Mouse (Mus musculus): ENCODE measurements around the gene Gm11634. TPM values are rescaled to one million over a fixed set of nuclear protein-coding genes. Genes with fewer than 3 reads are reported as not detected.
"Not testable (repeated sequence)": the region's sequence is repeated elsewhere in the genome, so short reads cannot be mapped to it uniquely, and the experiment has no call there.

Gene Gm11634
- polyA plus RNA-seq, 1 experiment = not detected

DNA sequence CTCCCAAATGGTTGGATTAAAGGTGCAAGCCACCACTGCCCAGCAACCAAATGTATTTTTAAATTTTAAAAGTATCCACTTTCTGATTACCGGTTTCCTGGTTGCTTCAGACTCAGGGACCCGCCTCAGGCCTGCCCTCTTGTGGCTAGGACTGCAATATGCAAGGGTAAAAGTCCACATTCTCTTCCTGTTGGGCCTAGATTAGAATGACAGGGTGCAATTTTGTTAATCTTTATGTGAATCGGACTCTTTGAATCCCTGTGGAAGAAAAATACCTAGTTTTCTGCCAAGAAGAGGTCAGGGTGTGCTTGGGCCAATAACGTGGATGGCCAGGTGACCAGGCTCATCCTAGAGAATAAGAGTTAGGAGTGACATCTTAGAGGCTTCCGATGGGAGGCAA is 9.6 kb downstream of the Gm11634 start:
- TF ChIP-seq CTCF (IDR thresholded peaks at IDR 0.05; ENCODE audit: low read depth, low read length) (peak; percentile 84), POLR2A (IDR thresholded peaks at IDR 0.05; ENCODE audit: borderline replicate concordance, low read depth, low read length) (no peak)
- Histone ChIP-seq H3K4me3 (ENCODE audit: insufficient read depth, low read length) (no peak overlapping the region), H3K27ac (ENCODE audit: insufficient read depth, low read depth, low read length) (peak overlapping the region; percentile 64), H3K4me1 (ENCODE audit: control insufficient read depth, insufficient read depth, low read length) (peaks cover 36% of the 10 kb centered on the region)

DNA sequence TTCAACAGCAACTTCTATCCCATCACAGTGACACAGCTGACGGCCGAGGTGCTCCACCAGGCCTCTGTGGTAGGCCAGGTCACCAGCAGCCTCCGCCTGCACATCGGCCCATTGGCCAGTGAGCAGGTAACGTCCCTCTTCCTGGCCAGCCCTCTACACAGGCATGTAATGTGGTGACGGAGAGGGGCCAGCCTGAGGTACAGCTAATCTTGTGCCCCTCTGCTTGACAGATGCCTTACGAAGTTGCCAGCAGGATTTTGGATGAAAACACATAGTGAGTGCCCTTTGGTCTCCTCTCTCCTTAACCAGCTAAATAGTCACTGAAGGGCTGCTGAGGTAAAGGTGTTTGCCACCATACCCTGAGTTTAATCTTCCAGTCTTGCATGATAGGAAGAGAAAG is 10.2 kb downstream of the Gm11634 start:
- no peak overlapping the region for H3K4me3 ChIP-seq (ENCODE audit: insufficient read depth, low read length)
- H3K27ac ChIP-seq (ENCODE audit: insufficient read depth, low read depth, low read length) = peak overlapping the region; percentile 64
- TF ChIP-seq POLR2A (IDR thresholded peaks at IDR 0.05; ENCODE audit: borderline replicate concordance, low read depth, low read length) (no peak), CTCF (IDR thresholded peaks at IDR 0.05; ENCODE audit: low read depth, low read length) (no peak)
- peaks cover 40% of the 10 kb centered on the region for H3K4me1 ChIP-seq (ENCODE audit: control insufficient read depth, insufficient read depth, low read length)

DNA sequence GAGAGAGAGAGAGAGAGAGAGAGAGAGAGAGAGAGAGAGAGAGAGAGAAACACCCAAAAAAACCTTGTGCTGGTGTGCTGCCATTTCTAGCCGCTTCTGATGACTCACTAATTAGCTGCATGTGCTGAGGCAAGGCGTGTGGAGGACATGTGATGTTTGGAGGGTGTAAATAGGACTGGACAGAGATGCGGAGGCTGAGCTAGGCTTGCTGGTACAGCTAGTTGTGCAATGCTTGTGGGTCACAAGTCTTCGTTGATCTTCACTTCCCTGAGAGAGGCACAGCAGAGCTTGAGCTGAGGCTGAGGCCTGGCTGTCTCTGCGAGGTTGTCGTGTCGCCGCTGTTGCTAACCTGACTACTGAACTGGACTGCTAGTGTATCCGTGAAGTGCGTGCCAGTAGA is 11.4 kb downstream of the Gm11634 start:
- TF ChIP-seq POLR2A (IDR thresholded peaks at IDR 0.05; ENCODE audit: borderline replicate concordance, low read depth, low read length) (no peak), CTCF (IDR thresholded peaks at IDR 0.05; ENCODE audit: low read depth, low read length) (no peak)
- Histone ChIP-seq H3K4me1 (ENCODE audit: control insufficient read depth, insufficient read depth, low read length) (peaks cover 46% of the 10 kb centered on the region), H3K27ac (ENCODE audit: insufficient read depth, low read depth, low read length) (peak overlapping the region; percentile 99), H3K4me3 (ENCODE audit: insufficient read depth, low read length) (peak overlapping the region; percentile 40)

DNA sequence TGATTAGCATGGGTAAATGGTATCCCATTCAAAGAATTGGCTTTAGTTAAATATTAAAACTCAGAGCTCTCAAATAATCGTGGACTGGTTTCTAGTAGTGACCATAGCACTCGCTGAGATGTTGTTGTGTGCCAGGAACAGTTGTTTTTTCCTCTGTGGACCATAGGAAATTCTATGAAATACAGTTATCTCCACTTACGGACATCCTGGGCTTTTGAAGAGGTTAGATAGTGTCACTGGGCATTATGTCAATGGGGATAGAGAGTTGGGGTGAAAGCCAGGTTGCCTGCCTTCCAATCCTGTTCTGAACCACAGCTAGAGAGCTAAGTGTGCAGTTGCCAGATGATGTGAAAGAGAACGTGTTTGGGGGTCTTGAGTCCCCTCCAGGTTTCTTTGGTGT is 13.3 kb downstream of the Gm11634 start:
- no peak for TF ChIP-seq POLR2A (IDR thresholded peaks at IDR 0.05; ENCODE audit: borderline replicate concordance, low read depth, low read length)
- TF ChIP-seq CTCF (IDR thresholded peaks at IDR 0.05; ENCODE audit: low read depth, low read length) = no peak

DNA sequence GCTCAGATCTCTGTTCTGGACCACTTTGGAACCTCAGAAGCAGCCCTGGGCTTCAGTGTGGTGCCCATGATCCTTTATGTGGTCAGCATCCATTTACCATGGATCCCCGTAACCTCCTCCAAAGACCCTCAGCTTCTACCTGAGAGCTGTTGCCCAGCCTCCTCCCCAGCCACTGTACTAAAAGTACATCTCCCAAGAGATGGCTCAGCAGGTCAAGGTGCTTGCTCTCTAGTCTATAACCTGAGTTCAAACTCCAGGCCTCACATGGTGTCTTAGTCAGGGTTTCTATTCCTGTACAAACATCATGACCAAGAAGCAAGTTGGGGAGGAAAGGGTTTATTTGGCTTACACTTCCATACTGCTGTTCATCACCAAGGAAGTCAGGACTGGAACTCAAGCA is 14.0 kb downstream of the Gm11634 start:
- not testable (repeated sequence) for H3K4me3 ChIP-seq (ENCODE audit: insufficient read depth, low read length); H3K27ac ChIP-seq (ENCODE audit: insufficient read depth, low read depth, low read length)
- H3K4me1 ChIP-seq (ENCODE audit: control insufficient read depth, insufficient read depth, low read length) = peaks cover 60% of the 10 kb centered on the region

More for the DNA sequence above, 13.3 kb downstream of the Gm11634 start:
- Histone ChIP-seq H3K4me1 (ENCODE audit: control insufficient read depth, insufficient read depth, low read length) (peaks cover 54% of the 10 kb centered on the region), H3K27ac (ENCODE audit: insufficient read depth, low read depth, low read length) (peak overlapping the region; percentile 90), H3K4me3 (ENCODE audit: insufficient read depth, low read length) (no peak overlapping the region)

DNA sequence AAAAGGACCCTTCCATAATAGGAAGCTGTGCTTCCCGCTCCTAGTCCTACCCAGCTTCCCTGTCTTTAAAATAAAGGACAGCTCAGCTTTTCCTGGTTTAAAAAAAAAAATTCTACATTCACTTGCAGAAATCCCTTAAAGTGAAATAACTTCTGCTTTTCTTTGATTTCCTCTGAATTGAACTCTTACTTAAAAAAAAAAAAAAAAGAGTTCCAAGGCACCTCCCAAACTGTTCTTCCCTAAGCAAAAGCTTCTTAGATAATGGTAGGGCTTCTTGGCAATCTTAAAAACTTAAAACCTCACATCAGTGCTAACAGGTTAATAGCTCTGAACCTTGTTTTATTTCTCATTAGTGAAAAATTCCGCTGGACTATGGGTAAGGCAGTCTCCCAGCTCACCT is 15.9 kb downstream of the Gm11634 start:
- TF ChIP-seq CTCF (IDR thresholded peaks at IDR 0.05; ENCODE audit: low read depth, low read length) = no peak
- TF ChIP-seq POLR2A (IDR thresholded peaks at IDR 0.05; ENCODE audit: borderline replicate concordance, low read depth, low read length) = no peak
- H3K27ac ChIP-seq (ENCODE audit: insufficient read depth, low read depth, low read length) = peak overlapping the region; percentile 99
- H3K4me3 ChIP-seq (ENCODE audit: insufficient read depth, low read length) = peak overlapping the region; percentile 74
- peaks cover 58% of the 10 kb centered on the region for H3K4me1 ChIP-seq (ENCODE audit: control insufficient read depth, insufficient read depth, low read length)

DNA sequence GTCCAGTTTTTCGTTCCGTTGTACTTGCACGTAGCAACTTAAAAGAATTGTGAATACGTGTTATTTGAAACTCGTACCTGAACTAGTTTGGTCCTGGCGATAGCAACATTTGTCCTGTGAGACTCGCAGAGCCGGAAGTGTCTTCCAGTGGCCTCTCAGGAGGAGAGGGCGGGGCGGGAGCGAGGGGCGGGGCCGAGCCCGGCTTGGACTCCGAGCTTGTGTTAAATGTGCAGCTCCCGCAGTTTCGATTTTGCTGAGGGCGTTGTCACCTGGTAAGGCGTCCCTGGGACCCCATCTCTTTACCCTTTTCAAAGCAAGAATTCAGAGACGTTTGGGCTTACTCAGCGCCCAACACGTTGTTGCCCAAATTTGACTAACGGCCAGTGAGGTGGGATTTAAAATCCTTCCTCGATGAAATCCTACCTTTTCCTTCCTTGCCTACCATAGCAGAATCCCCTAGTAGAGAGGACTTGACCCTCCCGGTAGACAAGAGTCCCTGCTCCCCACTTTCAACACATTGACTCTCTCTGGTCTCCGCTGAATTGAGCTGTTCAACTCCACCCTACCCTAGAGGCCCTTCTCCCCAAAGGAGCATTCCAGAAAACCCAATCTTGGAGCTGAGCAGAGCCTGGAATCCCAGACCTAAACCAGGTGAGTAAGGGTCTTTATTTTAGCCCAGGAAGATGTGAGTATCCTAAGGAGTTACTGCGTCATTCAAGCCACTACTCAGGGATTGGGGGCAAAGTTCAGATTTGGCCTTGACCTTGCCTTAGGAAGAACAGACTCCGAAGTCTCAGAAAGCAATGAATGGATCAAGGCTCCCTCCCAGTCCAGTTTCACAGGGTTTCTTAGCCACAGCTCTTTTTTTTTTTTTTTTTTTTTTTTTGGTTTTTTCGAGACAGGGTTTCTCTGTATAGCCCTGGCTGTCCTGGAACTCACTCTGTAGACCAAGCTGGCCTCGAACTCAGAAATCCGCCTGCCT is 16.7 kb downstream of the Gm11634 start, which contains the start of gene Tmem106a:
Gene Tmem106a, plus strand, starts transcription at position 189 of the 982 bp plus-strand sequence.
- peaks cover 55% of the 10 kb centered on the region for H3K4me1 ChIP-seq (ENCODE audit: control insufficient read depth, insufficient read depth, low read length)
- H3K4me3 ChIP-seq (ENCODE audit: insufficient read depth, low read length) = peak within 1 kb of the TSS; percentile 74
- H3K27ac ChIP-seq (ENCODE audit: insufficient read depth, low read depth, low read length) = peak within 1 kb of the TSS; percentile 99
- TF ChIP-seq POLR2A (IDR thresholded peaks at IDR 0.05; ENCODE audit: borderline replicate concordance, low read depth, low read length) = no peak; the same call in 1 of the 2 replicates
- no peak for TF ChIP-seq CTCF (IDR thresholded peaks at IDR 0.05; ENCODE audit: low read depth, low read length)

DNA sequence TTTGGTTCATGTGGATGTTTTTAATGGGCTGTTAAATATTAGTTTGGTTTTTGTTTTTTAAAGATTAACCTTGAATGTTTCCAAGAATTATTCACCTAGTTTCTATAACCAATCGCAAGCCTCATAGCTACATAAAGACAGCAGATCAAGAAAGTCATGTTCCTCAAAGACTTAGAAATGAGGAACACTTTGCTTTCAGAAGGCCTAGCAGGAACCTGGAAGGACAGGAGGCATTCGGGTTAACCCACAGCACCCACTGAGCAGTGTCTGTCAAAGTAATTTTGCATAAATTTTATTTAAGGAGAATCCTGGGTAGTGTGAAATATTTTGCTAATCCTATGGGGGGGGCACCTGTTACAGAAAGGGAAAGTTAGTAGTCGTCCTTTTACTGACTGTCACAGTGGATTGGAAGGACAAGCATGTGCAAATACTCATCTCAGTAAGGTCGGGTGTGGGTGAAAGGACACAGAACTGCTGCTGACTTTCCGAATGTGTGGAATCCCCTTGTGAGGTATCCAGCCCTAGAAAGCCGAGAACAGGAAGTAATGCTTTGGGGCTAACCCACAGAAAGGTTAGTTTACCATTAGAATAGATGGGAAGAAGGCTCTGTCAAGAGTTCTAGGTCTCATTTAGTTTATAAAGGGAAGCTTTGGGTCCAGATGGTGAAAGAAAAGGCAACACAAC is 17.8 kb downstream of the Gm11634 start:
- TF ChIP-seq CTCF (IDR thresholded peaks at IDR 0.05; ENCODE audit: low read depth, low read length) = no peak
- TF ChIP-seq POLR2A (IDR thresholded peaks at IDR 0.05; ENCODE audit: borderline replicate concordance, low read depth, low read length) = no peak
- H3K4me3 ChIP-seq (ENCODE audit: insufficient read depth, low read length) = no peak overlapping the region
- peak overlapping the region; percentile 91 for H3K27ac ChIP-seq (ENCODE audit: insufficient read depth, low read depth, low read length)
- peaks cover 44% of the 10 kb centered on the region for H3K4me1 ChIP-seq (ENCODE audit: control insufficient read depth, insufficient read depth, low read length)

DNA sequence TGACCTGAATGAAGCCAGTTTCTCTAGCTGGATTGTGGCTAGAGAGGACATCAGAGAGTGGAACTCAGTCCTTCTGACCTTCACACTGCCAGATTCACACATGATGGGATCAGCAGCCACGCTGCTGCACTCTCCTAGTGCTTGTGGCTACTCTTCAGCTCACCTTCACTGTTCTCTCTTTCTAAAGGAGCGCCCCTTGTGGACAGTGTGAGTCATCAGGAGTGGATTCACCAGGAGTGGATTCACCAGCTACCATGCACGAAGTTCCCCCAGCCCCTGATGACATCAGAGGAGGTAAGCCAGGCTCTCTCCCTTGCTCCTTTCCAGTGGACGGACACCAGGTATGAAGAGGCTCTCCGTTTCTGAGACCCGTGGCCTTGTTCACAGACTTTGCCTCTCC is 22.9 kb downstream of the Gm11634 start:
- peaks cover 32% of the 10 kb centered on the region for H3K4me1 ChIP-seq (ENCODE audit: control insufficient read depth, insufficient read depth, low read length)
- no peak for TF ChIP-seq POLR2A (IDR thresholded peaks at IDR 0.05; ENCODE audit: borderline replicate concordance, low read depth, low read length)
- TF ChIP-seq CTCF (IDR thresholded peaks at IDR 0.05; ENCODE audit: low read depth, low read length) = no peak
- H3K27ac ChIP-seq (ENCODE audit: insufficient read depth, low read depth, low read length) = no peak overlapping the region
- H3K4me3 ChIP-seq (ENCODE audit: insufficient read depth, low read length) = no peak overlapping the region

DNA sequence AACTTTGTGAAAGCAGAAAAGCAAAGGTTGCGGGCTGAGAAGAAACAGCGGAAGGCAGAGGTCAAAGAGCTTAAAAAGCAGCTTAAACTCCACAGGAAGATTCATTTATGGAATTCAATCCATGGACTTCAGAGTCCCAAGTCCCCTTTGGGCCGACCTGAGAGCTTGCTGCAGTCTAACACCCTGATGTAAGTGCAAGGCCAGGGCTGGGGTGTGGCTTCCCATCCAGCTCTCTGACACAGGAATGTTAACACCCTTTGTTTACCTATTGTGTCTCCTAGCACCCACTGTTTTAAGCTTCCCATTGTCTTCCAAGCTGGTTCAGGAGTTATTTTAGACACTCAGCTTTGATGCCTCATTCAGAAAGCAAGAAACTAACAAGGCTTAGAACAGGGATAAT is 30.6 kb downstream of the Gm11634 start:
- no peak for TF ChIP-seq POLR2A (IDR thresholded peaks at IDR 0.05; ENCODE audit: borderline replicate concordance, low read depth, low read length)
- no peak for TF ChIP-seq CTCF (IDR thresholded peaks at IDR 0.05; ENCODE audit: low read depth, low read length)
- H3K27ac ChIP-seq (ENCODE audit: insufficient read depth, low read depth, low read length) = no peak overlapping the region
- H3K4me3 ChIP-seq (ENCODE audit: insufficient read depth, low read length) = no peak overlapping the region
- peaks cover 8% of the 10 kb centered on the region; the same call in 1 of the 2 replicates for H3K4me1 ChIP-seq (ENCODE audit: control insufficient read depth, insufficient read depth, low read length)
